Mouse (Mus musculus) hindbrain, postnatal 0 days (tissue): Measurements from ENCODE around the gene Sgms1. TPM values are rescaled to one million over a fixed set of nuclear protein-coding genes. Genes with fewer than 3 reads are reported as not detected.
A peak's percentile ranks its signal among the peaks of the same experiment; 100 is the strongest.

ENCODE experiments used
- ATAC-seq: fragments of 200-750 bp; cut with Nextera tagmentation; 2 replicates; pipeline ENCODE4 v1.8.0; 2017; ENCODE audit warnings: mild to moderate bottlenecking, moderate TSS enrichment, moderate library complexity
- DNase-seq: peaks from one replicate; pipeline ENCODE4 v3.0.0-alpha.2; 2015; ENCODE audit warnings: low spot score
- H3K27ac ChIP-seq: fragments of 300-500 bp; sonication (generic); 2 replicates; pipeline ENCODE4 v1.5.1; 2014; ENCODE audit warnings: mild to moderate bottlenecking
- H3K27me3 ChIP-seq: fragments of 300-500 bp; sonication (generic); 2 replicates; pipeline ENCODE4 v1.6.1; 2014; ENCODE audit warnings: low read length, mixed read lengths; ENCODE audit not compliant: insufficient read depth
- H3K36me3 ChIP-seq: fragments of 300-500 bp; sonication (generic); 2 replicates; pipeline ENCODE4 v1.6.1; 2014; ENCODE audit warnings: low read length, mixed read lengths; ENCODE audit not compliant: insufficient read depth
- H3K4me1 ChIP-seq: fragments of 300-500 bp; sonication (generic); 2 replicates; pipeline ENCODE4 v1.6.1; 2014; ENCODE audit warnings: antibody characterized with exemption, low read length, mixed read lengths; ENCODE audit not compliant: insufficient read depth
- H3K4me2 ChIP-seq: fragments of 300-500 bp; sonication (generic); 2 replicates; pipeline ENCODE4 v1.6.1; 2014; ENCODE audit warnings: low read depth, mild to moderate bottlenecking, low read length, moderate library complexity, mixed read lengths
- H3K4me3 ChIP-seq: fragments of 300-500 bp; sonication (generic); 2 replicates; pipeline ENCODE4 v1.5.1; 2014; ENCODE audit warnings: low read length
- H3K9ac ChIP-seq: fragments of 300-500 bp; sonication (generic); replicated peaks from 2 replicates; pipeline ENCODE4 v1.6.1; 2014; ENCODE audit warnings: mild to moderate bottlenecking, low read length, moderate library complexity, mixed read lengths
- H3K9me3 ChIP-seq: fragments of 300-500 bp; sonication (generic); 2 replicates; pipeline ENCODE4 v1.6.1; 2016; ENCODE audit warnings: low read length, mixed read lengths
- CTCF ChIP-seq: IDR thresholded peaks from 2 replicates; pipeline ENCODE4 v1.5.1; 2016; ENCODE audit warnings: antibody characterized with exemption, control low read depth, low read depth
- WGBS: fragments of 180-500 bp; shearing (Covaris S2); extraction: QIAGEN DNeasy Blood & Tissue Kit; methylation state at CpG from one replicate; pipeline ENCODE4 v1.1.7; 2014; 5-methylcytosine and 5-hydroxymethylcytosine counted together
- polyA plus RNA-seq: library from polyadenylated mRNA; unstranded; fragments of >200 nt; fragmentation: Nextera tagmentation; extraction: Ambion mirVana; gene quantifications from 2 replicates; pipeline ENCODE4 v1.2.1, GENCODE M21; 2015
- total RNA-seq: library from RNA; depleted of rRNA; stranded (reverse); fragments of >200 nt; gene quantifications from 2 replicates; pipeline ENCODE4 v1.2.3, GENCODE M21; 2014

Gene Sgms1
- total and polyA plus RNA-seq, 2 experiments from 2014 or later: 23.2 to 32.5 TPM

DNA sequence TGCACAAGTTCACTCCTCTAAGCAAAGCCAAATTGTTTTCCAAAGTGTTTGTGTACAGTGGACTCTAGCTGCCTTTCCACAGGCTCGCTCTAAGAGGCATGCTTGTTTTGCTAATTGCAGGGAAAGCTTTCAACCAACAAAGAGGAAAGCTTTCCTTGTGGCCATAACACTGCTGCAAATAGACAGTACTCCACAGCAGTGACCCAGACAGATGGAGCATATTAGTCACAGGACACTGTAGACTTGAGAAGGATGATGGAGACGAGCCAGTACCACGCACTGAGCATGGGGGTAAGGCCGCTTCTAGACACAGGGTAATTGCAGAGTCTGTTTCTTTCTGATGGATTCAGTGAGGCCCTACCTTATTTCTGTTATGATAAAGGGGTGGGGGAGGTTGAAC is 33.3 kb downstream of the Sgms1 start:
- H3K9ac ChIP-seq: no peak overlapping the region
- H3K4me3 ChIP-seq: no peak overlapping the region
- DNase-seq (peak; percentile 64), ATAC-seq (peak; percentile 88)
- H3K27ac ChIP-seq: peak overlapping the region; percentile 8; the same call in 1 of the 2 replicates
- 0 out of 2 replicates have a peak, but pooled peaks cover 4% of the 10 kb centered on the region for H3K4me1 ChIP-seq
- no peaks in the 10 kb centered on the region for H3K9me3 ChIP-seq
- H3K27me3 ChIP-seq: no peaks in the 10 kb centered on the region
- no peaks in the 10 kb centered on the region for H3K36me3 ChIP-seq
- H3K4me2 ChIP-seq: no peak overlapping the region
- WGBS: 35% methylated on average over 4 of the region's 4 CpGs
- TF ChIP-seq CTCF: no peak

DNA sequence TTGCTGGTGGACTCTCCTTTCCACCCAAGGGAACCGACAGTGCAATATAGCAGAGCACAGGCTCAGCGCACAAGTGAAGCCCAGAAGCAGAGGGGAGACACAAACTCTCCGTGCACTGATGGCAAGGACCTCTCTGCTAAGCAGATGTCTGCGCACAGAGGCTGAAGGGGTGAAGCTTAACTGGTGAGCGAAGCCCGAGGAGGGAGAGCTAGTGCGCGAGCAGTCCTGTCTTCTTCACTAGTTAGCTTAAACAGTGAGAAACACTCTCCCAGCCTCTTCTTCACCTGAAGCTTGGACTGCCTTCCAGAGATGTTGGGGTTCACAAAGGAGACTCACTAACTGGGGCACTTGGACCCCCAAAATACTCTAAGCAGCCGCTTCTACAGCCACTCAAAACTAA is 36.1 kb downstream of the Sgms1 start:
- no peak for ATAC-seq
- Histone ChIP-seq H3K4me2 (no peak overlapping the region), H3K9me3 (no peaks in the 10 kb centered on the region), H3K9ac (no peak overlapping the region), H3K36me3 (no peaks in the 10 kb centered on the region; the same call in 1 of the 2 replicates), H3K27me3 (no peaks in the 10 kb centered on the region), H3K4me1 (0 out of 2 replicates have a peak, but pooled peaks cover 4% of the 10 kb centered on the region), H3K27ac (no peak overlapping the region), H3K4me3 (no peak overlapping the region)
- WGBS: 95% methylated on average over 9 of the region's 9 CpGs
- no peak for TF ChIP-seq CTCF
- DNase-seq: no peak

DNA sequence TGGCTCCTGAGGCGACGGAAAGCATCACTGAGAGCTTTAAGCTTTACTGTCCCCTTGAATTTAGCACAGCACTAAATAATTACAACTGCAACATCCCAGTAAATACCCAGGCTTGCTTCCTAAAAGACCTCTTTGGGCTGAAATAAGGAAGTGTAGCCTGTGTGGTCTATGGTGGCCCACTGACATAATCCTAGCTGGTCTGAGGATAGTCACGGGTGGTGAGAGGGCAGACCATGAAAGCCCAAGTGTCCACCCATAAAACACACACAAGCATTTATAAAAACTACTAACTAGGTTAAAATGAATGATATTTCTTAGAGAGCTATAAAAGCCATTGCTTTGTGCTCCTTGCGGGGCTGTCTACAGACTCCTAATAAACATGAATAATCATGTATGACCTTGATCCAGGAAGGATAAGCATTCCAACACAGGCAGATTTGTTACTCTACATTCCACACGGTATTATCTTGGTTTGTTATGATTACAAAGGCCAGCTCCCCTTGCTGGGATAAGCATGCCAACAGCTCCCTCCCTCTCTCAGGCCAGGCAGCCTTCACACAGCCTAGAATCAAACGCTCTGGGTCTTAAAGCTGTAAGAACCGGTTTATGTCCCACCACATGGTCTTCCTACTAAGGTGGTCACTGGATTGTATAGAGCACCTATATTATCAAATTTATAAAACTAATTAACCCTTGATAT is 40.4 kb downstream of the Sgms1 start:
- no peak overlapping the region for H3K9ac ChIP-seq
- DNase-seq (no peak), ATAC-seq (no peak)
- no peaks in the 10 kb centered on the region; the same call in 1 of the 2 replicates for H3K36me3 ChIP-seq
- 57% methylated on average over 7 of the region's 7 CpGs for WGBS
- H3K4me2 ChIP-seq: no peak overlapping the region
- no peaks in the 10 kb centered on the region for H3K27me3 ChIP-seq
- no peak overlapping the region for H3K27ac ChIP-seq
- peak; percentile 9; the same call in 1 of the 2 replicates for TF ChIP-seq CTCF
- peaks cover 5% of the 10 kb centered on the region for H3K4me1 ChIP-seq
- H3K9me3 ChIP-seq: no peaks in the 10 kb centered on the region
- H3K4me3 ChIP-seq: no peak overlapping the region

DNA sequence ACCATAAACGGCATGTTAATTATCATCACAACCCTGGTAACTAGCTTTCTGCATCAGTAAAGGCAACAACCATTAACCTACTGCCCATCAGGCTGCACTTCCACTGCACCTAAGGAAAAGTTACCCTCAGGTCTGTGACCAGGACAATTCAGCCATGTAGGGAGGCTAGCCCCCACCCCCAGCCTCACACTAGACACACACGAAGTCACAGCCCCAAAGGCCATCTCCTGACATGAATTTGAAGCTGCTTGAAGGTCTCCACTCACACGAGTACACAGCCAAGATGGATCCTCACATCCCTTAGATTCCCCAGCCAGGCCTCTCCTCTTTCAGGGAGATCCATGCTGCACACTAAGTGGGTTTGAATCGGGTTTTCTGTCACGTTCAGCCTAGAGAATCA is 42.0 kb downstream of the Sgms1 start:
- Histone ChIP-seq H3K9ac (no peak overlapping the region), H3K4me2 (no peak overlapping the region), H3K36me3 (no peaks in the 10 kb centered on the region; the same call in 1 of the 2 replicates), H3K4me1 (peaks cover 5% of the 10 kb centered on the region), H3K4me3 (no peak overlapping the region), H3K27me3 (no peaks in the 10 kb centered on the region), H3K27ac (no peak overlapping the region), H3K9me3 (no peaks in the 10 kb centered on the region)
- 84% methylated on average over 5 of the region's 5 CpGs for WGBS
- no peak for TF ChIP-seq CTCF
- DNase-seq (no peak), ATAC-seq (no peak)

DNA sequence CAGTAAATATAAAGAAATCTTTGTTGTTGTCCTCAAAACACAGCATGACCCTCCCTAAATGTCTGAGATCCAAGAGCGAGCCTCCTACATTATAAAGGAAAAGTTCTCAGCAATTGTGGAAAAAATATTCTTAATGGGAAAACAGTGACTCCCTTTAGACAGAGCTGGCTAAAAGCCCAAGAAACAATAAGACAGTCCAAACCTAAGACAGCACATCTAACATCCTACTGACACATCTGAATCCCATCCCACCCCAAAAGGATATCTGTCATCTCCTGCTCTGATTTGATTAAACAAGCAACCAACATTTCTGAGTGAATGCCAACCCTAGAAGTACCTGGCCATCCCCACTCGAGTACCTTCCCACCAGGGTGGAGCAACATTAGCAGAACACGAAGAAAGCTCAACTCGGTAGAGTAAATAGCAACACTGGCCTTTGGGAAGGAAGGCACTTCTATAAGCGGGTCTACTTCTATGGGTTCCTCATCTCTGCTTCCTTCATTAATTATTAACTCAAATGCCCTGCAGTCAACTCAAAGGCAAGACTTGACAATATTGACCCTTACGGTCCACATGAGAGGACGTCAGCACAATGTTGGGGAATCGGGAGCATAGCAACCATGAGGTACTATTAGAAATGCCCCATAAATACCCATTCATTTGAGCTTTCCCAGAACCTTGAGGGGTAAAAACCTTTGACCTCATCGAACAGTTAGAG is 42.7 kb downstream of the Sgms1 start:
- TF ChIP-seq CTCF: no peak
- ATAC-seq: no peak
- Histone ChIP-seq H3K36me3 (no peaks in the 10 kb centered on the region; the same call in 1 of the 2 replicates), H3K4me3 (no peak overlapping the region), H3K27ac (0 out of 2 replicates have a peak overlapping the region, but pooled peaks have one; percentile 16), H3K9ac (no peak overlapping the region), H3K4me1 (peaks cover 8% of the 10 kb centered on the region), H3K4me2 (no peak overlapping the region), H3K9me3 (no peaks in the 10 kb centered on the region), H3K27me3 (no peaks in the 10 kb centered on the region)
- WGBS: 75% methylated on average over 9 of the region's 9 CpGs
- no peak for DNase-seq

DNA sequence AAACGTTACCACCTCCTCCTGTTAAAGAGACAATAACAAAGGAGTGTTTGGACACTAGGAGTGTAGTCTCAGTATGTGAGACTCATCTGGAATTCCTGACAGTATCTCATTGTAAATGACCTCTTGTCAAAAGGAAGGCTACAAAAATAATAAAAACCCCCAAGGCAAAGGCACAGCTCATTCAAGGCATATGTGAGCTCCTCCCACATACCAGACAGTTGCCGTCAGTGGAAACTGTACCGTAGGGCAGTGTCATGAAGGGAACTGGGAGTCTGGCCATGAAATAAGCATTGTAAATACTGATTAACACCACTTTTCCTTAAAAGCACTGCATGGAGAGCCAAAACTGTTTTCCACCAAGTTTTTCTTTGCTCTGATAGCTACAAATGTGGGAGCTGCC is 43.3 kb downstream of the Sgms1 start:
- DNase-seq: peak; percentile 22
- no peak for ATAC-seq
- 0 out of 2 replicates have a peak overlapping the region, but pooled peaks have one; percentile 16 for H3K27ac ChIP-seq
- H3K9me3 ChIP-seq: no peaks in the 10 kb centered on the region
- no peak for TF ChIP-seq CTCF
- no peak overlapping the region for H3K9ac ChIP-seq
- H3K4me3 ChIP-seq: no peak overlapping the region
- no peak overlapping the region for H3K4me2 ChIP-seq
- WGBS: 21% methylated on average over 3 of the region's 3 CpGs
- H3K27me3 ChIP-seq: no peaks in the 10 kb centered on the region
- peaks cover 10% of the 10 kb centered on the region for H3K4me1 ChIP-seq
- no peaks in the 10 kb centered on the region; the same call in 1 of the 2 replicates for H3K36me3 ChIP-seq
